Mouse (Mus musculus): ENCODE results near the gene Csrnp1. TPM values are rescaled to one million over a fixed set of nuclear protein-coding genes. Genes with fewer than 3 reads are reported as not detected.

Csrnp1 gene
- polyA plus RNA-seq, 1 experiment from 2014 or later: 4.6 TPM

DNA sequence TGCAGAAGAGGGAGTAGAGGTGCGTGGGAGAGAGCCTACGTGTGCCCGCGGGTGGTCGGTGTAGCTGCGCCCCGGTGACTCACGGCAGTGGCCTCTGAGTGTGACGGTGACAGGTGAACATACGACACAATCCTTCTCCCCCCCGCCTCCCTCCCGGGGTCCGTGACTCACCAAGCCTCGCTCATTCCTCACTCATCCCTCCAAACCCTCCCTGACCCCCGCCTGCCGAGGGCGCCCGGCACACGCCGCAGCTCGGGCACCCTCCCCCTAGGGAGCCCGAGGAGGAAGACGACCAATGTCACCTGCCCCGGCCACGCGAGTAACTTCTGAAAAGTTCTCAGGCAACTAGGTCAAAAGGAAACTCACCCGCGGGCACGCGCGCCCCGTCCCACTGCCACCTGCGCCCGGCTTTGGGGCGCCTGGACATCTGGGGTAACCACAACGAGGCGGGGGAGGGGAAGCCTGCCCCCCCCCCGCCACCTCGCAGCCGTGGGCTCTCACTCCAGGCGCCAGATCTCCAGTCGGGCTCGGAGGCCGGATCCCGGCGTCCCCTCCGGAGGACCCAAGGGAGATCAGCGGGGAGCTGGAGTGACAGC is 1.4 kb downstream of the Csrnp1 start:
- Histone ChIP-seq H3K9me3 (no peaks in the 10 kb centered on the region), H3K4me3 (peak overlapping the region; percentile 66), H3K4me2 (replicated peaks) (peak overlapping the region; percentile 98), H3K27me3 (no peaks in the 10 kb centered on the region), H3K9ac (peak overlapping the region; percentile 69), H3K4me1 (peaks cover 62% of the 10 kb centered on the region), H3K27ac (0 out of 2 replicates have a peak overlapping the region, but pooled peaks have one; percentile 92), H3K36me3 (no peaks in the 10 kb centered on the region)
- ATAC-seq (ENCODE audit: insufficient number of reproducible peaks, insufficient read depth, low FRiP score, low TSS enrichment): no peak
- under 1% methylated on average over 48 of the region's 48 CpGs for WGBS

DNA sequence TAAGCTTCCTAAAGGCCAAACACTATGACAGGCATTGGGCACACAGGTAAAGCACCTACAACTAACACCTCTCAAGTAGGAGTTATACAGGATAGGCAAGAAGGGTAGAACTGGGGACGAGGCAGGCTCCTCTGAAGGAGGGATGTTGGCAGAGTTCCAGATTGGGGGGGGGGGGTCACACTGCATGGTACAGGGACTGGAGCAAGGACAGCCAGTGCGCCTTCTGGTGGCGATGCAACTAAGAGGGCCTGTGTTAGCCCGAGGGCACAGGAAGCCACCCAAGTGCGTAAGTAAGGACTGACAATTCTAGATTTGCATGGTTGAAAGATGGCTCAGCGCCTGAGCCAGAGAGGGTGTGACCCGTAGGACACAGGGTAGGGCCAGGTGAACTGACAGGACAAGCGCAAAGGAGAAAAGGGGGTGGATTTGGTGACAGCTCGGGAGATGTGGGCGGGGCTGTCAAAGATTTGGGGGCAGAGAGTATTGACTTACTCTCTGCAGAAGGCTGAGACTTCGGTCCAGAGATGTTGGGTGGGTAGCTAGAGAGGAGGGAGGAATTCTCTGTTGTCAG is 2.1 kb downstream of the Csrnp1 start:
- 3% methylated on average over 11 of the region's 11 CpGs for WGBS
- Histone ChIP-seq H3K27me3 (no peaks in the 10 kb centered on the region), H3K9ac (peak overlapping the region; percentile 69; the same call in 1 of the 2 replicates), H3K27ac (peak overlapping the region; percentile 92), H3K4me1 (peaks cover 69% of the 10 kb centered on the region), H3K4me3 (peak overlapping the region; percentile 66), H3K9me3 (no peaks in the 10 kb centered on the region), H3K36me3 (no peaks in the 10 kb centered on the region), H3K4me2 (replicated peaks) (peak overlapping the region; percentile 98)
- peak; percentile 47 for ATAC-seq (ENCODE audit: insufficient number of reproducible peaks, insufficient read depth, low FRiP score, low TSS enrichment)

DNA sequence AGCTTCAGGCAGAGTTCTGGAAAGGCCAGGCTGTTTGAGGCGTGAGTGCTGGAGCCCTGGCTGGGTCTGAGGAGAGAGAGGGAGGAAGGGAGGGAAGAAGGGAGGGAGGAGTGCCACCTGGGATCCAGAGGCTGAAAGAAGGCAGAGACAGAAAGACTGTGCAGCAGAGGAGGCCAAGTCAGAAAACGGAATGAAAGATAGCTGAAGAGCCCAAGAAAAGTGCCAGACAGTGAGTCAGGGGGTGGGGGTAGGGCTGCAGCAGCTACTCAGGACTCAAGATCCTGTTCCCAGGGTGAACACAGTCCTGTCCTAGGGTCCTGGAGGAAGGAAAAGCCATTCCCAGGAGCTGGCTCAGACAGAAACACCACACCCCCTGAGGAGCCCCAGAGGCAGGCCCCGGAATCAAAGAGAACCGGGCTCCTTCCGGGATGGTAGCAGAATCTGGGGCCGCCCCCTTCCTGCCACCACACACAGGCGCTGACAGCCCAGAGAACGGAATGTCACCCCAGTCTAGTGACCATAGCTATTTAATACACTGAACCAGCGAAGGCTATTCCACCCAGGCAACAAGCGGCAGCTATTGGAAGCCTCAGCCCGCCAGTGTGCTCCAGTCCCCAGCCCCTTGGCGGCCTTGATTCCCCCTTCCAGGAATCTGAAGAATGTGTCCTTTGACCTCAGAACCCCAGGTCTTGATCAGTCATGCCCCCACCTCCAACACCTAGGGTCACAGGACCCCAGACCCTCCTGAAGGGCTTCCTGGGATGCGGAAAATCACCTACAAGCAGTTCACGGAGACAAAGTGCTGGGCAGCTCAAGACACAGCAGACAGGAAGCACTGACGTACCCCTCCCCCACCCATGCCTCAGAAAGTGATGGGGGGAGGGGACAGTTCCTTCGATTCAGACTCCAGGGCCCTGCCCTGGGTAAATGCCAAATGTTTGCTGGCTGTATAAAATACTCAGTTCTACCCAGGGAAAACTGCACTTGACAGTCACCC is 3.0 kb downstream of the Csrnp1 start:
- peaks cover 77% of the 10 kb centered on the region for H3K4me1 ChIP-seq
- peak overlapping the region; percentile 92 for H3K27ac ChIP-seq
- no peaks in the 10 kb centered on the region for H3K27me3 ChIP-seq
- no peaks in the 10 kb centered on the region for H3K36me3 ChIP-seq
- peak overlapping the region; percentile 66 for H3K4me3 ChIP-seq
- under 1% methylated on average over 16 of the region's 16 CpGs for WGBS
- ATAC-seq (ENCODE audit: insufficient number of reproducible peaks, insufficient read depth, low FRiP score, low TSS enrichment): peak; percentile 44; the same call in 1 of the 2 replicates
- H3K9me3 ChIP-seq: no peaks in the 10 kb centered on the region
- H3K4me2 ChIP-seq (replicated peaks): peak overlapping the region; percentile 98
- peak overlapping the region; percentile 29; the same call in 1 of the 2 replicates for H3K9ac ChIP-seq

DNA sequence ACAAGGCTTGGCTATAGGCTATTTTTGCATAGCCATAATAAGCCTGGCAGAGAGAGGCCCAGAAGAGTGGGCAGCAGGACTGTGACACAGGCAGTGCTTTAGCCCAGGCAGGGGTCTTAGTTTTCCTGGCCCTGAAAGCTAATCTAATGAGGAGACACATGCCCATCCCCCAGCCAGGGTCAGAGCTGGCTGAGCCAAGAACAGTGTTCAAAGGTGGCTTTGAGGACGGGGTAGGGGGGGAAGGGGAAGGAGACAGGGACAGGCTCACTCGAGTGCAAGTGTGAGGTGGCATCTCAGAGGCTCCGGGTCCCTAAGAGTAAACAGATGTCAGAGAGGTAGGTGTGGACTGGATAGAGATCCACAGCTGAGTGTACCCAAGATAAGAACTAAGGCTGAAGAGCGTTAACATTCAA is 3.7 kb downstream of the Csrnp1 start:
- Histone ChIP-seq H3K36me3 (no peaks in the 10 kb centered on the region), H3K4me2 (replicated peaks) (peak overlapping the region; percentile 98), H3K9ac (0 out of 2 replicates have a peak overlapping the region, but pooled peaks have one; percentile 11), H3K27ac (peak overlapping the region; percentile 92), H3K4me1 (peaks cover 73% of the 10 kb centered on the region), H3K9me3 (no peaks in the 10 kb centered on the region), H3K27me3 (no peaks in the 10 kb centered on the region), H3K4me3 (peak overlapping the region; percentile 66)
- no peak for ATAC-seq (ENCODE audit: insufficient number of reproducible peaks, insufficient read depth, low FRiP score, low TSS enrichment)
- 5% methylated on average over 4 of the region's 4 CpGs for WGBS

DNA sequence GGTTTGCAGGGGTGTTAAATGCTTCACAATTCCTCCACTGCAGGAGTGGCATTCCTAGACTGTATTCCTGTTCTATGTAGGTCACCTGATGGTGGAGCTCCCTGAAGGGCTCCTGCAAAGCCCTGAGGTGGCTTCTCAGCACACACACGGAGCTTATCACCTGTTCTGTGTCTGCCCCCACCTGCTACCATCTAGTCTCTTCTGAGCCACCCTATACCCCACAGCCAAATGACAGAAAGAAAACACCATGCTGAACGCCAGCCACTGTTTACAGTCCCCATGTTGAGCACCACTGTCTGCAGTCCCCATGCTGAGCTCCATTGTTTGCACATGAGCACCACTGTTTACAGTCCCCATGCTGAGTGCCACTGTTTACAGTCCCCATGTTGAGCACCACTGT is 4.7 kb downstream of the Csrnp1 start:
- H3K4me2 ChIP-seq (replicated peaks): no peak overlapping the region
- no peak overlapping the region for H3K27ac ChIP-seq
- no peaks in the 10 kb centered on the region for H3K27me3 ChIP-seq
- WGBS: 63% methylated on average over 2 of the region's 2 CpGs
- peaks cover 72% of the 10 kb centered on the region for H3K4me1 ChIP-seq
- ATAC-seq (ENCODE audit: insufficient number of reproducible peaks, insufficient read depth, low FRiP score, low TSS enrichment): no peak
- H3K4me3 ChIP-seq: no peak overlapping the region
- H3K36me3 ChIP-seq: no peaks in the 10 kb centered on the region
- 0 out of 2 replicates have a peak overlapping the region, but pooled peaks have one; percentile 16 for H3K9ac ChIP-seq
- H3K9me3 ChIP-seq: no peaks in the 10 kb centered on the region

DNA sequence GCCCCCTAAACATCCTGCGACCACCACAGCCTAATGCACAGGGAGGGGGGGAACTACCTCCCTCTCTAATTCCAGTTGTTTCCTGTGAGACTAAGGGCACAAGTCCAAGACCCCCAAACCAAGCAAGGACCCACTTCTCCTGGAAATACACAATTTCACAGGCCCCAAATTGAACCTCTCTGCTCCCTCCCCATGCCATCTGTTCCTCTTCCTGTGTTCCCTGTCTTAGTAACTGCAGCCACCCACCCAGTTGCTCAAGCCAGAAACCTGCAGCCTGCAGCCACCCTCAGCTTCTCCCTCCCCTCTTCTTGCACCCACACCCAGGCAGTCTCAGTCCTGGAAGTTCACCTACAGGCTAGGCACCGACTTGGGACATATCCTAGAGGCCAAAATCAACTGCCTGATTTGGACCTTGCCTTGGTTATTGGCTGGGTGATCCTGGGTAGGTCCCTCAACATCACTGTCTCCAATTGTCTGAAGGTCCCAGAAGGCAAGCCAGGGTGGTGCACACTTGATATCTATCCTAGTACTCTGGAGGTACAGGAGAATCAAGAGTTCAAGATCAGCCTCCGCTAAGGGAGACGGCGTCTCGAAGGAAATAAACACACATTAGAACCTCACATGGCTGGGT is 5.5 kb downstream of the Csrnp1 start:
- Histone ChIP-seq H3K9ac (no peak overlapping the region), H3K4me3 (no peak overlapping the region), H3K4me1 (peaks cover 66% of the 10 kb centered on the region), H3K27me3 (no peaks in the 10 kb centered on the region), H3K27ac (no peak overlapping the region), H3K36me3 (peaks cover 4% of the 10 kb centered on the region), H3K4me2 (replicated peaks) (no peak overlapping the region), H3K9me3 (no peaks in the 10 kb centered on the region)
- ATAC-seq (ENCODE audit: insufficient number of reproducible peaks, insufficient read depth, low FRiP score, low TSS enrichment): no peak
- 74% methylated on average over 6 of the region's 6 CpGs for WGBS

DNA sequence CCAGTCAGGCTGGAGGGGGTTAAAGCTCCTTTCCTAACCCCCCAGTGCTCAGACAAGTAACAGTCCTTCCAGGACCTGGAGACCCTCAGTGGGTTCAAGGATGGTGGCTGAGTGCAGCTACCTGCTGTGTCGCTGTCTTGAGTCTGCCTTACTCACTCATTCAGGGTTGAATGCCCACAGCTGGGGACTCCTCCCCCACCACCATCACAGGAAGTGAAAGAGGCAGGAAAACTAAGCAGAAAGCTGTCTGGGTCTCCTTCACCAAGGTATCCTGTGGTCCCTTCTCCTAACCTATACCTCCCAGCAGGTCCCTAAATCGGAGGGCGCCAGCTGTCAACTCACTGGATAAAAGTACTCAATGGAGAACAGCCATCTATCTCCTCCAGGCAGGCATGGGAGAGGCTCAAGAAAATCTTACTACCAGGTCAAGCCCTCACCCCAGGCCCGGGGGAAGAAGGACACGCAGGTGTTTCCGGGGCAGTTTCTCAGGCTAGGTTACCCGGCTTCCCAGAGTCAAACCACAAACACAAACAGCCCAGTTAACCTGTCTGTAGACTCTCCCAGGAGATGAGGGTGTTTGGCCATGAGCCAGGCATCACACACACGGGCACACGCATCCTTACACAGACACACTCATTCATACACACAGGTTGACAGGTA is 6.2 kb downstream of the Csrnp1 start:
- Histone ChIP-seq H3K9me3 (no peaks in the 10 kb centered on the region), H3K36me3 (peaks cover 10% of the 10 kb centered on the region), H3K4me1 (peaks cover 65% of the 10 kb centered on the region), H3K9ac (no peak overlapping the region), H3K27me3 (no peaks in the 10 kb centered on the region), H3K4me3 (no peak overlapping the region), H3K4me2 (replicated peaks) (0 out of 2 replicates have a peak overlapping the region, but pooled peaks have one; percentile 13), H3K27ac (peak overlapping the region; percentile 12; the same call in 1 of the 2 replicates)
- no peak for ATAC-seq (ENCODE audit: insufficient number of reproducible peaks, insufficient read depth, low FRiP score, low TSS enrichment)
- 49% methylated on average over 9 of the region's 9 CpGs for WGBS

DNA sequence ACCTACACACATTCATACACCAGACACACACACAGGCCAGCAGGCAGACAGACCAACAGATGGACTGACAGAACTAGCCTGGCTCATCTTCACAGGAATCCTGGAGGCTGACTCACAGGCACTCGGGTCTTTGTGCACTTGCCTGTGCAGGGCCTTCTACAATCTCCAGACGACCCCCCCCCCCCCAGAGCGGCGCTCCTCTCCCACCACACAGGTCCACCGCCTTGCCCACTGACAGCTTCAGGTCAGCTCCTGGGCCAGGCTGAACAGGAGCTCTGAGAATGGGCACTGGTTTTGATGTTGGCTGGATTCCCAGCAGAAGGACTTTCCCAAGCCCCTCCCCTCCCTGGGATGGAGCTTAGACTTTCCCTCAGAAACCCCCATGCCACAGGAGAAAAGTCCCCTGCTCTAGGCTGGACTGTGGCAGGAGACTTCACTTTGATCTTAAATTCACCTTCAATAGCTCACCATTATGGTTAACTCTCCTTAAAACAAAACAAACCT is 6.8 kb downstream of the Csrnp1 start:
- Histone ChIP-seq H3K9me3 (no peaks in the 10 kb centered on the region), H3K4me1 (peaks cover 59% of the 10 kb centered on the region), H3K4me2 (replicated peaks) (0 out of 2 replicates have a peak overlapping the region, but pooled peaks have one; percentile 13), H3K36me3 (peaks cover 17% of the 10 kb centered on the region), H3K9ac (no peak overlapping the region), H3K27me3 (no peaks in the 10 kb centered on the region), H3K27ac (0 out of 2 replicates have a peak overlapping the region, but pooled peaks have one; percentile 12), H3K4me3 (no peak overlapping the region)
- ATAC-seq (ENCODE audit: insufficient number of reproducible peaks, insufficient read depth, low FRiP score, low TSS enrichment): no peak
- 52% methylated on average over 5 of the region's 5 CpGs for WGBS

DNA sequence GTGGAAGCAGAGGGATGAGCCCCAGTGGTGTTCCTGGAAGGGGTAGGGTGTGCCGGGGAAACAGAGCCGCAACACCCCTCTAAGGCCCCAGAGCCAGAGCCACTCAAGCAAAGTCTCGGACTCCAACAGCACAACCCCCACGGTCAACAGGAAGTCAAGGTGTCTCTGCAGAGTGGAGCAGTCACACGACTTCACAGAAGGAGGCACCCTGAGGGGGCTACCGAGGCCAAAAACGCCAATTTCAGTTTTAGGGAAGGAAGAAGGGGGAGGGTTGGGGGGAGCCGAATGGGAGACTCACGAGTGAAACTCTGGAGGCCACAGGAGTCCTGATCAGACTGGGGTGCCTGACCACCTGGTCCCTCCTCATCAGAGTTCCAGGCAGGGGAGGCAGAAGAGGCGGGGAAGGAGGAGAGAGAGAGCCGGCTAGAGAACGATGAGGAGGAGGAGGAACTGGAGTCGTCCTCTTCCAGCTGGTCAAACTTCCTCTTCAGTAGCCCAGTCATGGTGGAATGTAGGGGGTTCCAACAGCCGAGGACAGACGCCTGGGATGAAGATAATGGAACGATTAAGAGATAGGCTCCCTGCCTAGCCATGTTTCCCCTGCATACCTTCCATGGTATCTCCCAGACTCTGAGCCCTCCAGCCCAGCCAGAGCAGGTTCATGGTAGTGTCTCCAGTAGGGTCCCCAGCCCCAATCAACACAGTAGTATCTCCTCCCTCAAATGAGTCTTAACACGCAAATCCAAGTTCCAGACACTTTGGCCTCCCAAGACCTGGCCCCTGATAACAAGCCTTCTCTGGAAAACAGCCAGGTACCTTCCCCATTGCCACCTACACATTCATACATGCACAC is 7.5 kb downstream of the Csrnp1 start:
- no peaks in the 10 kb centered on the region for H3K27me3 ChIP-seq
- no peak overlapping the region for H3K9ac ChIP-seq
- ATAC-seq (ENCODE audit: insufficient number of reproducible peaks, insufficient read depth, low FRiP score, low TSS enrichment): no peak
- H3K27ac ChIP-seq: no peak overlapping the region
- no peak overlapping the region for H3K4me3 ChIP-seq
- peaks cover 24% of the 10 kb centered on the region for H3K36me3 ChIP-seq
- whole genome bisulfite sequencing: 44% methylated on average over 17 of the region's 17 CpGs
- H3K4me2 ChIP-seq (replicated peaks): no peak overlapping the region
- H3K9me3 ChIP-seq: no peaks in the 10 kb centered on the region
- H3K4me1 ChIP-seq: peaks cover 52% of the 10 kb centered on the region

DNA sequence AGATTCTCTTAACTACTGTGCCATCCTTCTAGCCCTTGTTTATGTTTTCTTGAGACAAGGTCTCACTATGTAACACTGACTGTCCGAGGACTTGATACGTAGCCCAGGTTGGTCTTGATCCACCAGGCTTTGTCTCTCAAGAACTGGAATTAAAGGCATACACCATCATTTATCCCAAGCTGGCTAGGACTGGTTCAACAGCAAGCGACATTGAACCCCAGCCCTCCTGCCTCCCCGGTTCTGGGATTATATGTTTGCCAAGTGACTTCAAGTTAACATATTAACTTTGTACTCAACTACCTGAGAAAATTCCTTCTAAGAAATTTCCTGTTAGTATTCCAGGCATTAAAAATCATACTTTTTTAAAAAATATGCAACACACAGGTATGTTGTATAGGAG is 9.2 kb downstream of the Csrnp1 start:
- WGBS: 93% methylated on average over 4 of the region's 4 CpGs
- peaks cover 36% of the 10 kb centered on the region for H3K4me1 ChIP-seq
- no peak for ATAC-seq (ENCODE audit: insufficient number of reproducible peaks, insufficient read depth, low FRiP score, low TSS enrichment)
- no peak overlapping the region for H3K27ac ChIP-seq
- no peaks in the 10 kb centered on the region for H3K27me3 ChIP-seq
- H3K9me3 ChIP-seq: no peaks in the 10 kb centered on the region
- H3K9ac ChIP-seq: no peak overlapping the region
- H3K4me2 ChIP-seq (replicated peaks): no peak overlapping the region
- peaks cover 28% of the 10 kb centered on the region for H3K36me3 ChIP-seq
- no peak overlapping the region for H3K4me3 ChIP-seq
